Mouse (Mus musculus) liver, adult 2 months (tissue): ENCODE results near the gene Defb21. TPM values are rescaled to one million over a fixed set of nuclear protein-coding genes. Genes with fewer than 3 reads are reported as not detected.

ENCODE experiments used
- DNase-seq: peaks from one replicate; pipeline ENCODE4 v3.0.0-alpha.2; 2011; ENCODE audit warnings: low read depth, low spot score; ENCODE audit errors: extremely low read depth
- H3K27ac ChIP-seq: fragments of 200-500 bp; replicated peaks from 2 replicates; pipeline ENCODE4 v1.5.1; 2012; ENCODE audit warnings: low read depth, mild to moderate bottlenecking, control low read depth, inconsistent platforms, low read length; ENCODE audit not compliant: insufficient read depth
- H3K27me3 ChIP-seq: fragments of 200-500 bp; 2 replicates; pipeline ENCODE4 v1.6.1; 2012; ENCODE audit warnings: mild to moderate bottlenecking, moderate library complexity, low read length, inconsistent platforms; ENCODE audit not compliant: control insufficient read depth, insufficient read depth
- H3K36me3 ChIP-seq: fragments of 200-500 bp; 2 replicates; pipeline ENCODE4 v1.6.1; 2012; ENCODE audit warnings: low read length, inconsistent platforms; ENCODE audit not compliant: control insufficient read depth, insufficient read depth
- H3K4me1 ChIP-seq: fragments of 200-500 bp; 2 replicates; pipeline ENCODE4 v1.6.1; 2011; ENCODE audit warnings: low read length; ENCODE audit not compliant: control insufficient read depth, insufficient read depth
- H3K4me3 ChIP-seq: fragments of 200-500 bp; 2 replicates; pipeline ENCODE4 v1.5.1; 2011; ENCODE audit warnings: low read depth, mild to moderate bottlenecking, control low read depth, low read length, moderate library complexity; ENCODE audit not compliant: insufficient read depth
- H3K79me2 ChIP-seq: fragments of 200-500 bp; 2 replicates; pipeline ENCODE4 v1.6.1; 2012; ENCODE audit warnings: inconsistent platforms, mild to moderate bottlenecking, low read length, moderate library complexity; ENCODE audit not compliant: control insufficient read depth, insufficient read depth
- H3K9ac ChIP-seq: fragments of 200-500 bp; 2 replicates; pipeline ENCODE4 v1.6.1; 2012; ENCODE audit warnings: low read depth, mild to moderate bottlenecking, control low read depth, inconsistent platforms, low read length
- CTCF ChIP-seq: fragments of 200-500 bp; IDR thresholded peaks from 2 replicates; pipeline ENCODE4 v1.5.1; 2011; ENCODE audit warnings: low read depth, low read length, control low read depth
- POLR2A ChIP-seq: fragments of 200-500 bp; IDR thresholded peaks from 2 replicates; pipeline ENCODE4 v1.6.1; 2011; ENCODE audit warnings: low read length, control low read depth; ENCODE audit not compliant: insufficient read depth; ENCODE audit errors: extremely low read depth
- WGBS: fragments of 180-500 bp; shearing (Covaris S2); methylation state at CpG from one replicate; pipeline ENCODE4 v1.1.7; 2018; 5-methylcytosine and 5-hydroxymethylcytosine counted together
- polyA plus RNA-seq: library from polyadenylated mRNA; depleted of rRNA; stranded (reverse); fragments of >200 nt; gene quantifications from 2 replicates; pipeline ENCODE4 v1.2.3, GENCODE M21; 2012
- total RNA-seq: library from RNA; depleted of rRNA; stranded (reverse); fragments of >200 nt; gene quantifications from 2 replicates; pipeline ENCODE4 v1.2.3, GENCODE M21; 2014

Defb21 gene
- total and polyA plus RNA-seq, 2 experiments, result not detected

DNA sequence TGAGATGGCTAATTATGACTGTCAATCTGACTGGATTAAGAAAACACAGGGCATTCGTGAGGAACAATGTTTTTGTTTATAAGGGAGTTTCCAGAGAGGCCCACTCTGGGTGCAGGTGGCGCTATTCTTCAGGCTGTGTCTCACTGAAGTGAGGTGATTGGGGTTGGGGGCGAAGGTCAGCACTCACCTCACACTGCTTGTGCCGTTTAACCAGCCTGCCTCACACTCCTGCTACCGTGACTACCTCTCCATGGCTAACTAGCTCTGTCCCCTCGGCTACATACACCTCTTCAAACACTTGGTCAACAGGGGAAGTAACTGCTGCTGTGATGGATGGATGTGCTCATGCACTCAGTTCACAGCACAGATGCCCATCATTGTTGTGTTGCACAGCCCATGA lies 16.5 kb downstream of the Defb21 start:
- 50% methylated on average over 6 of the region's 6 CpGs for WGBS
- Histone ChIP-seq H3K27me3 (no peaks in the 10 kb centered on the region), H3K4me3 (no peak overlapping the region), H3K36me3 (no peaks in the 10 kb centered on the region), H3K27ac (no peak overlapping the region), H3K9ac (no peak overlapping the region), H3K4me1 (no peaks in the 10 kb centered on the region), H3K79me2 (no peaks in the 10 kb centered on the region)
- no peak for DNase-seq
- TF ChIP-seq CTCF (no peak), POLR2A (no peak)

- WGBS, result 63% methylated on average over 7 of the region's 7 CpGs
- Histone ChIP-seq H3K9ac (no peak within 1 kb of the TSS), H3K27ac (no peak within 1 kb of the TSS), H3K4me3 (no peak within 1 kb of the TSS), H3K27me3 (no peaks in the 10 kb centered on the region), H3K4me1 (no peaks in the 10 kb centered on the region), H3K36me3 (no peaks in the 10 kb centered on the region), H3K79me2 (no peaks in the 10 kb centered on the region)
- TF ChIP-seq CTCF (no peak), POLR2A (no peak)
- no peak for DNase-seq
Measured at GRCm38 (mm10) chr2:152599299-152599698, 26.8 kb downstream of the Defb21 start, which contains the start of gene Defb45. Defb45 (minus strand) TSS chr2:152599399.

DNA sequence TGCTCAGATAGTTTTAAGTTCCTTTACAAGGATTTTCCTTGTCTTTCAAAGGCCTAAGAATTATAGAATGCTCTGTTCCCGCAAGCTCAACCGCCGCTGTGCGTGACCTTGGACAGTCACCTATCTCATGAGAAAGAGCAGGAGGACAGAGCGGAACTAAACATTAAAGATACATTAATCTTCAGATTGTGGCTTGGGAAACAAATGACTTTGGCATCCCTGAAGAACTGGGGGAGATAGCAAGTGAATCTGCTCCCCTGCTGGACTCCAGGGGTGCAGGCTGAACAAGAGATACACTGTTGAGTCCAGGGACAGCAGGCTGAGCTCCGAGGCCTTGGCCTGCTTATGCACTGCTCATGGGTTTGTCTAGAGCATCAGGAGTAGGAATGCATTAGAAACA lies 27.5 kb downstream of the Defb21 start:
- no peak for TF ChIP-seq CTCF
- no peak for TF ChIP-seq POLR2A
- 77% methylated on average over 6 of the region's 6 CpGs for WGBS

DNA sequence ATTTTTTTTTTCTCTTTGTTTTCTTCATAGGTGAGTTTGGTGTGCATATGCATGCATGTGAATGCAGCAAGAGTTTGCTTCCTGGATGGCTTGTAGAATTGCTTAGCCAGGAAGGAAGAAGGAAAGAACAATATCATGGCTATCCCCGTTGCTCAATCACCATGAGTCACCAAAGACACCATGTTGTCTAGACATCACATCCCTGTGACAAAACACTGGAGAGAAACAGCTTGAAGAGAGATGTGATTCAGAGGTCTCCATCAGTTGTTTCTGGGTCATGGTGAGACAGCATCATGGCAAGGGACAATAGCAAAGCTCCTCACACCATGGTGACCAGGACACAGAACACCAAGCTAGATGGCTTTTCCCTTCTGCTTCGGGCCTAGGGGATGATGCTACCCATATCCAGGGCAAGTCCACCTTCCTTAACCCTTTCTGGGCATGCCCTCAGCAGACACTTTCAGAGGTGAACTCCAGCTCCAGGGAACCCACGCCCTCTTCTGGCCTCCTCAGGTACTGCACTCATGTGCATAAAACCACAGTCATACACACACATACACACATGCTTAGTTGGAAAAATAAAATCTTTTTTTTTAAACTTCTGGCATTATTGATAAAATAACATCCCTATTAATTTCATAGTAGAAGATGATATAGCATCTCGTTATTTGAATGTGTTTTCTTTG lies 28.9 kb downstream of the Defb21 start:
- Histone ChIP-seq H3K36me3 (no peaks in the 10 kb centered on the region), H3K4me1 (no peaks in the 10 kb centered on the region), H3K4me3 (no peak overlapping the region), H3K79me2 (no peaks in the 10 kb centered on the region), H3K27me3 (no peaks in the 10 kb centered on the region), H3K27ac (no peak overlapping the region), H3K9ac (no peak overlapping the region)
- no peak for DNase-seq
- no peak for TF ChIP-seq POLR2A
- TF ChIP-seq CTCF, result peak; percentile 34; the same call in 1 of the 2 replicates
- 70% methylated on average over 4 of the region's 4 CpGs for WGBS

More for the DNA sequence above, 27.5 kb downstream of the Defb21 start:
- Histone ChIP-seq H3K4me1 (no peaks in the 10 kb centered on the region), H3K36me3 (no peaks in the 10 kb centered on the region), H3K27ac (no peak overlapping the region), H3K79me2 (no peaks in the 10 kb centered on the region), H3K9ac (no peak overlapping the region), H3K4me3 (no peak overlapping the region), H3K27me3 (no peaks in the 10 kb centered on the region)
- no peak for DNase-seq

DNA sequence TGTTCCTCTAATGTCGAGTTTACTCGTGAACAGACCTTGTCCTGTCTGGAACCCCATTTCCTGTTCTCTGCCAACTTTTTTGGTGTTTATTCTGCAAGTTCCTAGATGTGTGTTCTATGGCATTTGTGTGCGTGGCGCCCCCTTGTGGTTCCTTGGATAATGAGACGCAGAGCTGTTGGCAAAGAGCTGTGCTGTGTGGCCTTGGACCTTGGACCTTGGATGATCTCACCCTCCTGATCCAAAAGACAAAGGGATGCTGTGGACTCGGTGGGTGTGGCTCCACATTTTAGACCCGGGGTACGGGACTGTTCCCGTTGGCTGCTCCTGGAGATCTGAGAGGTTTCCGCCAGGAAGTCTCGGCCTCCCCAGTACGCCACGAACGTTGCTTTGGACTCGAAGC lies 31.5 kb downstream of the Defb21 start, which contains the start of gene Defb36:
Gene Defb36, plus strand, starts transcription at position 271 of the 400 bp plus-strand sequence.
- Histone ChIP-seq H3K36me3 (no peaks in the 10 kb centered on the region), H3K4me3 (no peak within 1 kb of the TSS), H3K27ac (no peak within 1 kb of the TSS), H3K4me1 (no peaks in the 10 kb centered on the region), H3K79me2 (no peaks in the 10 kb centered on the region), H3K27me3 (no peaks in the 10 kb centered on the region), H3K9ac (no peak within 1 kb of the TSS)
- TF ChIP-seq POLR2A (no peak), CTCF (peak; percentile 47)
- 69% methylated on average over 15 of the region's 15 CpGs for WGBS
- no peak for DNase-seq

DNA sequence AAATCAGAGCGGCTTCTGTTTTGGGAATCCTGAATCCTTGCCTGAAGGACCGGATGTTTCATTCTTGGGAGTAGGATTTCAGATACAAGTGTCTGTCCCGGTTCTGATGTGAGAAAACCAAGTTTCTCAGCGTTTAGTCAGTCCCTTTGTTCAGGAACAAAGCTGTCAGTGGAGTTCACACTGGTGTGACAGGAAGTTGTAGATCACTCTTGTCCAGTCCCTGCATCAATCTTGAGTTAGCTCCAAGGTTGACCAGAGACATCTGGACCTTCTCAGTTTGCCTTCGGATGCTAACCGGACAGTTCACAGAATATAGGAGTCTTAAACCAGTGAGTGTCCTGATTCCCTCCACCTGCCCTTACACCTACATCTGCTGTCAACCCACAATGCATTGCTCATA lies 35.2 kb downstream of the Defb21 start:
- Histone ChIP-seq H3K36me3 (no peaks in the 10 kb centered on the region), H3K4me1 (no peaks in the 10 kb centered on the region; the same call in 1 of the 2 replicates), H3K27me3 (no peaks in the 10 kb centered on the region), H3K27ac (no peak overlapping the region), H3K79me2 (no peaks in the 10 kb centered on the region), H3K9ac (no peak overlapping the region), H3K4me3 (no peak overlapping the region)
- WGBS, result 66% methylated on average over 6 of the region's 6 CpGs
- TF ChIP-seq CTCF, result no peak
- TF ChIP-seq POLR2A, result no peak
- DNase-seq, result no peak
